Mouse (Mus musculus): Measurements from ENCODE around the gene Guk1.

Gene Guk1

DNA sequence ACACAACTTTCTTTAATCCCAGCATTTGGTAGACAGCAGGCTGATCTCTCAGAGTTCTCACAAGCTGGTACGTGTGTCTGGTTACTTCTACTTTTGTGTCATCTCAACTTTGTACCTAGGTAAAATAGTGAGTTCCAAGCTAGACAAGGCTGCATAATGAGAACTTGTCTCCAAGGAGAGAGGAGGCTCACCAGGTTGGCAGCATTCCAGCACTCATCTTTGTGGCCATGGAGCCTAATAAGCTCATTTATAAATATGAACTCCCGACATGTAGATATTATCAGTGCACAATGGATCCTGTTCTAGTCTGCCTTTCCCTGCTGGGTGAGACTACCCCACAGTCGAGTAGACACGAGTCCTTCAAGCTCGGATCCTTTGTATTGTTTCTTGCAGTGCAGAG is 17.6 kb upstream of the Guk1 start:
- no peak for DNase-seq

DNA sequence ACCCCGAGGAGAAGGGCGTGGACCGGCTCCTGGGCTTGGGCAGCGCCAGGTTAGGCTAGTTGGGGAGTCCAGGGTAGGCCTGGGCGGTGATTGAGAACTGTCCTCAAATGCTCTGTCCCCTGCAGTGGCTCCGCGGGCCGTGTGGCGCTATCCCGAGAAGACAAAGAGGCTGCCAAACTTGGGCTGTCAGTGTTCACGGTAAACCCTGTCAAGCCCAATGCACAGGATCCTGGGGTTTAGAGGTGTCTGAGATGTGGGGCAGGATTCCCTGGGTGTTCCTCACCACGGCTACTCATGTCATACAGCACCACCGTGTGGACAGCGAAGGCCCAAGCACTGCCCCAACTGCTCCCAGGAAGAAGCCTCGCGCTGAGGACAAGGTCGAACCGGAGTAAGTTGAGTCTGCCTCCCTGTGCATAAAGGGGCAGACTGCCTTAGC is 17.0 kb upstream of the Guk1 start:
- peak; percentile 52 for DNase-seq

DNA sequence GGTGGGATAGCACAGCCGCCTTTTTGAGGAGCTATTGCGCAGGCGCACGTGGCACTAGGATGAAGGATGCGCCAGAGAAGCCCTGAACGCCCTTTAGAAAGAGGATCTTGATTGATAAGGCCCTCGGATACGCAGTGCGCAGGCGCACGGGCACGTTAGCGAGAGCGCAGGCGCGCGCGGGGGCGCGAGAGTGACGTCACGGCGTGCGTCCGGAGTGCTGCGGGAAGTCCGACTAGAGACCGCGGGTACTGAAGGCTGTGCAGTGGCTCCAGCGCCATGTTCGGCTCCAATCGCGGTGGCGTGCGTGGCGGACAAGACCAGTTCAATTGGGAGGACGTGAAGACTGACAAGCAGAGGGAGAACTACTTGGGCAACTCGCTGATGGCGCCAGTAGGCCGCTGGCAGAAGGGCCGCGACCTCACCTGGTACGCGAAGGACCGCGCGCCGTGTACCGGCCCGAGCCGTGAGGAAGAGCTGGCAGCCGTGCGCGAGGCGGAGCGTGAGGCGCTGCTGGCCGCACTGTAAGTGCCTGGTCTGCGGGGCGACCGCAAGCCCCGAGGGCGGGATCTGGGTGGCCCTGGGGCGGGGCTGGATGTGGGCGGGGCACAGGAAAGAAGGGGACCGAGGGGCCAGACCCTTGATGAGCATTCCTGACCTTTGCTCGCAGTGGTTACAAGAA is 16.3 kb upstream of the Guk1 start, which contains the start of gene 2310033P09Rik:
Gene 2310033P09Rik (plus strand): TSS at position 169 of the 679 bp plus-strand sequence.
- DNase-seq, result peak; percentile 96

DNA sequence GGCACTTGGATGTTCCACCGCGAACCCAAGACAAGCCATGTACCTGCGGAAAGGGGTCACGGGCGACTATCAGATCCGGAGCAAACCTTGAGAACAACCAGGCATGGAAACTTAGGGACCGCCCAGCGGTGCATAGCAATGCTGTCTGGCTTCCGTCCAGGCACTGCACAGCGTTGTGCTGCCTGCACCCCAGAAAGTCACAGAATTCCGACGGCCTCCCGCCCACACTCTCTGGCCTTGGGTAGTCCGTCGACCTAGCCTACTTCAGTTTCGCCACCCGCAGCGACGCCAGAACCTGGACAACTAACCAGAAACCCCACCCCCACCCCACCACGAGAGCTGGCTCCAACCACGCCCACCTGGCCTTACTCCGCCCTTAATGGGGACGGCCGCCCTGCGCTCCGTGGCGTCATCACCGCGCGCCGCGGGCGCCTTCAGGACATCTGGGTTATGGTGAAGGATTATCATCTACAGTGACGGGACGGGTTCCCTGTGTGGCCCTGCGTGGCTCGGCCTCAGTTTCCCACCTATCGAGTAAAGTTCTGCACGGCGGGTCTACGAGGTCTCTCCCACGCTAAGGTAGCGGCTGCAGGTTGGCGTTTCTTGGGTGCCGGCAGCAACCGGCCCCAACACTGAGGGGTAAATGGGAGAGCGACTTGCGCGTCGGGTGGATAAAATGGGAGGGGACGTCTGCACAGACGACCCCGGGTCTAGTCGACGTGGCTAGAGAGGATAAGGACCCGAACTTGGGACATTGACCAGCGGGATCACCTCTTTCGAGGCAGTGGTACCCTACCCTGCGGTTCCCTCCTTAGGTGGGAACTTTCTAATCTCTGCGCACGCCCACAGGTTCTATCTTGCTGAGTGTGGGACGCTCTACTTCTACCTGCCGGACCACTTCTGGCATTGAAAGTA is 10.3 kb upstream of the Guk1 start, which contains the start of gene Mrpl55:
Gene Mrpl55 (plus strand): TSS at position 406 of the 915 bp plus-strand sequence.
- peak; percentile 91 for DNase-seq

DNA sequence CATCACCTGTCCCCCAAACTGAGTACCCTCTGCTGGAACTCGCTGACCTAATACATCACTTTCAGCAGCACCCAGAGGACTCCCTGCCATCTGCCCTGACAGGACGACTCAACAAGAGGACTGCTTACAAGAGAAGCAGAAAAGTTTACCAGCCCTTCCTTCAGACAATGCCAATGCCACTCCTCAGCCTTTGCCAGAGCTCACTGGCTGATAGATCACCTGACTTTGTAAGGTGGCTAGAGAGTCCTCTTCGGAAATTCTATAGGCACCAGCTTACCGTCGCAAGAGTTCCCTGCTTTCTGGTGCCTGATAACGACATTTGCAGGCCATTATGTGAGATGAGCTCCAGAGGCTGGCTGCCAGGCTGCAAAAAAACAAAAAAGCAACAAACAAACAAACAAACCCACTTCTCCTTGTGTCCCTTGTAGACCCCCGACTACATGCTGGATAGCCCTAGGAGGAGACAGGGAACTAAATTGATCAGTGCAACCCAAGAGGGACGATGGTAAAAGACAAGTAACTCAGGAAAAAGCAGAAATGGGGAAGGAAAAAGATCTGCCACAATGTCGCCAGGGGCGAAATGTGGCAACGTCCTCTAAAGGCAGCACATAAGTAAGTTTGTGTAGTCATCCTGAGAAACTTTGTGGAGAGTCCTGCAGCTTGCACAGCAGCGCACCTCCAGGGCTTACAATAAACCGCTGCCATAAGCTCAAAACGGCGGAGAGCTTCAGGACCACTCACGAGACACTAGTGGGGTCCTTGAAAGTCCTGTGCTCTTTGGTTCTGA is 9.4 kb upstream of the Guk1 start:
- no peak for DNase-seq

DNA sequence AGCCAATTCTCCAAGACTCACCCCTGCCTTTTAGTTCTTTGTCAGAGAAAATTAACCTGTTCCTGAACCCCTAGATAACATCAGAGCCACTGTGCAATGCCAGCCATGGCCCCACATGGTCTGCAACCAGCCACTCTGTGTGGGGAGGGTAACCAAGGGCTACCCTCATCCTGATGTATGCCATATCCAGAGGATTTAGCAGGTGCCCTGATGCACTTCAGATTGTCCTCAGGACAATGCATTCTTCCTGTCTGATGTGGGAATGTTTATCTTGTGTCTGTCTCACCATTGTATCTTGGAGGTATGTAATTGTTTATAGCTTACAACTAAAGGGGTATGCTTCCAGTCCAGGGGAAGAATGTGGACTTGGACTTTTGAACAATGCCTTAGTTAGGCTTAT is 4.2 kb upstream of the Guk1 start:
- no peak for DNase-seq

DNA sequence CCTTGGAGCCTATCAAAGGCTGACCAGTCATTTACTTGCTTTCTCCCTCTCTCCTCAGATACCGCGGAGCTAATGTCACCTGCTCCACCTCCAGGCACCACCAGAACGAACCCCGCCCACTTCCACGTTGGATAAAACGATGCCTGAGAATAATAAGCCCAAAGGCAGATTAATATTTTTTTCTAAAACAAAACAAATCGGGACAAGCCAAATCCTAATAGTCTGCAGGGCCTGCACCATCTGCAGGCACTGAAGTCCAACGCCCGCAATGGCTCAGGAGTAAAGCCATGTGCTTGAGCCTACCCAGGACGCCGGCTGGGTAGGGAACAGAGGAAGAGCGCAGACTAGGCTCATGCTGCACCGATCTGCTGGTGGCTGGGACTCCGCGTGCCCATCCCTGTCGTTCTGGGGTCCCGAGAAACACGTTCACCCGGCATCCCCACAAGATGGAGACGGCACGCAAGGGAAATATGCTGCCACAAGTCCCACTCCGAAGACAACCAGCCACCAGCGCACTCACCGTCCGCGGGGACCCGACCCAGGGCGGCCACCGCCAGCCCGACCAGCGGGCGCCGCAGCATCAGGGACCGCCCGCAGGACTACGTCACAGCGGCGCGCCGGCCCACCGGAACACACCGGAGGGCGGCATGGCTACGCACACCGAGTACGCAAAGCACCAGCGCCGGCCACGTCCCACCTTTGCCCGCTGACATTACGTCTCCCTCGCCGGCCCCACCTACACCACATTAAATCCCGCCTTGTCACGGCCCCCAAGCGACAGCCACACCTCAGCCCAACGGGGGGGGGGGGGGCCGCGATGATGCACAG is 567 bp downstream of the Guk1 start:
- peak; percentile 95 for DNase-seq

DNA sequence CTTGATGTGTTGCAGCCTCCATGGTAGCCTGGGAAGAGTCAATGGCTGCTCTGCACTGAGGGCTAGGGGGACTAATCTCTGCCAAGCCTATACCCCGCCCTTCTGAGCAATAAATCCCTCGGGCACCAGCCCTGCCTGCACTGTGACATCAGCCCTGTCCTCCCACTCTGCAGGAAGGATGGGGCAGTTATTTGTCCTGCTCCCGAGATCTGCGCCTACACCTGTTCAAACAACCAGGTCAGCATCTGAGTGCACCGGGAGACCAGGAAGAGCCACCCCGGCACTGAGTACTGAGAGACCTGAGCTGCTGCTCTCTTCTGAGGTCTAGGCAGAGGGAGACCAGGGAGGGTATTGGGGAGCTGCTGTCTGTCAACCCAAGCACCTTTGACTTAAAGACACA is 4.3 kb downstream of the Guk1 start:
- DNase-seq, result no peak

DNA sequence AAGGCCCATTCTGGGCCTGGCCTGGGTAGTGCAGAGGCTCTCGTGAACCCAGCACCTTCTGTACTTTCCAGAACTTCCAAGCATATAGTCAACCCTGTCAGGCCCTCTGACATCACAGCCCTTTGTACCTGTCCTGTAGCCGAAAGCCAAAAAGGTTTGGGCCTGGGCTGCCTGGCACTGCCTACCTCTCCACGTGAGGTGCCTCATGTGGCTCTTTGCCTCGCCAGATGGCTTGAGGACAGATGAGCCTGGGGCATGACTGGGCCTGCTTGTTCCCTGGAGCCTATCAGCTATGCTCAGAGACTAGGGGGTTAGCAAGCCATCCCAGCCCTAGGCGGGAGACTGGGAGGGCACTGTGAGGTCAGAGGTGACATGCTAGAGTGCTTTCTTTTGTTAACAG is 6.5 kb downstream of the Guk1 start:
- DNase-seq, result no peak

DNA sequence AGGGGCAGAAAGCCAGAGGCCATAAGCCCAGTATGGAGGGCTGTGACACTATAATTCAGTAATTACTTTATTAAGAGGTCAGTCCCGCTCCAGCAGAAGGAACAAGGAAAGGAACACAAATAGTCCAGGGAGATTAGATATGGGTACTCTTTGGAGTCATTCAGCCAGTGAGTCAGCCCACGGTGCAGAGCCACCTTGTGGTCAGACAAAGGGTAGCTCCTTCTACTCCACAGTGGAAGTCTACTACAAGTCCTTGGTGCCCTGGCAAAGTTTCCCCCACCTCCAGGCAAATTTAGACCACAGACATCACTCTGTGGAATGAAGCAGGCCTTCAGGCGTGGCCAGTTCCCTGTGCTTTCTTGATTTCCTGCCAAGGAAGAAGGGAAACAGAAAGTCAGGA is 8.2 kb downstream of the Guk1 start:
- DNase-seq, result peak; percentile 31

DNA sequence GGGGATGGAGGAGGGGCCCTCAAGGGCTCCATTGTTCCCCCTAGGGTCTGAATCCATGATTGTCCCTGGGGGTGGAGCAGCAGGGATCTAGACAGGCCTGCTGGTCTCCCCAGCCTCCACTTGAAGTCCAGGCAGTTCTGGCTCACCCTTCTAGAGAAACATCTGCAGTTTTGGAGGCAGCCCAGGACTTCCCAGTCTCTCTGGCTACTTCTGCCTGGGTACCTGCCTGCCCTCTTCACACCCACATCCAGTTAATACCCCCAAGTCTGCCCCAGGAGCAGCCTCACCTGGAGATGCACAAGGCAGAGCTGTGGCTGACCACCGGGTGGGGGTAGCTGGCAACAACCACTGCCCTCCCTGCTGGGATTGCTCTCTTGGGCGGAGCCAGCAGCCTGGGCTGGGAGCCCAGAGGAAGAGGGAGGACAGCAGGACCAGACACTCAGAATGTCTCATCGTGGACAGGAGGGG is 9.1 kb downstream of the Guk1 start, which contains the start of gene Gjc2:
Gene Gjc2 (minus strand): TSS at position 350 of the 468 bp plus-strand sequence.
- no peak for DNase-seq

DNA sequence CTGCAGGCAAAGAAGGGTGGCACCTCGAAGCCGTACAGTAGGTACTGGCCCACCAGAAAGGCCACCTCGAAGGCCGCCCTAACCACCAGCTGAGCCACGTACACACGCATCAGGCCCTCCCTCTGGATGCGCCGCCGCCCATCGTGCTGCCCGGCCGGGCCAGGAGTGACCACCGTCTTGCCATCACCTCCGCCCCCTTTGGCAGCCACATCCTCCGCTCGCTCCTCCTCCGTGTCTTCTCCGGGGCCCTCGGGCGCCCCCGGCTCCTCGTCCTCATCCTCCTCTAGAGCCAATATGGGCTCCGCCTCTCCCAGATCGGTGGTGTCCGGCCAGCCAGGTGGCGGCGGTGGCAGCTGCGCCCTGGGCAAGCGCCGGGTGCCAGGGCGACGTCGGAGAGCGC is 15.1 kb downstream of the Guk1 start:
- DNase-seq, result no peak

DNA sequence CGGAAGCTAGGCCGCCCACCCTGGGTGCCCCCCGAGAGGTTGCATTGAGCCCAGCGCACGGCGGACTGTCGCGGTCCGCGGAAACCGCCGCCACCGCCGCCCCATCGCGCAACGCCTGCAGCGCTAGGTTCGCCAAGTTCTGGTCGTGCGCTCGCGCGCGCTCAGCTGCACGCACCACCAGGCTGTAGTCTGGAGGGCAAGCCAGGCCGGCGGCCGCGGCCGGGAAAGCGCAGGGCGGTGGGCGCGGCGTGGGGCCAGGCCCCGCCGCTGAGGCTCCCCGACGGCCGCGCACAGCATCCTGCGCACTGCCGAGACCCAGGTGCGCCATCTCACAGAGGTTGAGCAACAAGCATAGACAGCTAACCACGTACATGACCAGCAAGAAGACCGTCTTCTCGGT is 15.5 kb downstream of the Guk1 start:
- no peak for DNase-seq

DNA sequence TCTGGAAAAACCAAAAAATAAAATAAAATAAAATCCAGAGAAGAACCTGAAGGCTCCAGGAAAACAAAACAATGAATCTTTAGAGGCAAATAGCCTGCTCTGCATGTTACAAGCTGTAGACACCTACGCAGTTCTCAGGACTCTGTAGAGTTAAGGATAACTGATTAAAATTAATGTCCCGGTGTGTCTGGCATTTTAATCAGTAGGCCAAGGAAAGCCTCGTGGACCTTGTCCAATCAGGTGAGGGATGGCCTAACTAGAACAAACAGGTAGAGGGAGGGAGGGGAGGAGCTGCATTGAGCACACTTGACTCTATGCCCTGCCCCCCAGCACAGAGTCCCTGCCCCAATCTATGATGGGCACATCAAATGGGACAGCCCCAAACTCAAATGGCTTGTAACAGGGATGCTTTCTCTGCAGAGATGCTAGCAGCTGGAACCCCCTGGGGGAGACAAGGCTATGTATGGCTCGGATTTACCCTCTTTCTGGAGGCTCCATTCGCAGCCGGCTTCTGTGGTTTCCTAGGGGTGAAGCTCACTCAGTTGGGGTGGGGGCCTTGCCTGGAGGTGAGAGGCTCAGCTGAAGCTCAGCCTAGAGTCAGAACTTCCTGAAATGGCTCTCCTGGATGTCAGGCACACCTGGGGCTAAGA is 17.7 kb downstream of the Guk1 start:
- no peak for DNase-seq

DNA sequence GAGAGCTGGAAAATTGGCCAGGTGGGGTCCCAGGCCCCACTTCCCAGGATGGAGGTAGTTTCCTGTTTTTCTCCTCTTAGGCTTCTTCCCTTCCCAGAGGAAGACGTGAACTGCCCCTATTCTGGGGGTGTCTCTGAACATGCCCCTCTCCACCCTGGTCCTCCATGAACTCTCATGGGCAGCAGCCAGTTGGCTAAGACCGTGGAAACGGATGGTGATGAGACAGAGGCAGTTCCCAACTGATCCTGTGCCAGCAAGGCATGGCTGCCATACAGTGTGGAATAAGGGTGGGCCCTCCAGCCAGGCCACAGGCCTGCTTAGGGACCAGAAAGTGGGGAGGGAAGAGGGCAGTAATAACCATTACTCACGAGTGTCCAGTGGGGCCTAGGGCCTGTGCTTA is 21.5 kb downstream of the Guk1 start:
- no peak for DNase-seq

DNA sequence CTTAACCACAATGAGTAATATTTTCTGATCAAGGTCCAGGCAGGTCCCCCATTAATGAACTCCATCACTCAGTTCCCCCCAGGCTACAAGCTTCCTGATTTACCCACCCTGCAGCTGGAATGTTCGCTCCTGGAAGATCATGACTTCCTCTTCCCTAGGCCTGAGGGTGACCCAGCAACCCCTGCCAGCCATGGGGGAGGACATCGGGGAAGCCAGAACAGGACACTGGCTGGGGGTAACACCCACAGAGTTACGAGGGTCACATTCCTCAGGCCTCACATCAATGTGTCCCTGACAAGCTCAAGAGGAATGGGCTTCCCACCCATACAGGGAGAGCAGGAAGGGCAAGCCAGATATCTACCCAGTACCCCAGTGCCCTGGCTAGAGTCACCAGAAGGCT is 22.2 kb downstream of the Guk1 start:
- no peak for DNase-seq

DNA sequence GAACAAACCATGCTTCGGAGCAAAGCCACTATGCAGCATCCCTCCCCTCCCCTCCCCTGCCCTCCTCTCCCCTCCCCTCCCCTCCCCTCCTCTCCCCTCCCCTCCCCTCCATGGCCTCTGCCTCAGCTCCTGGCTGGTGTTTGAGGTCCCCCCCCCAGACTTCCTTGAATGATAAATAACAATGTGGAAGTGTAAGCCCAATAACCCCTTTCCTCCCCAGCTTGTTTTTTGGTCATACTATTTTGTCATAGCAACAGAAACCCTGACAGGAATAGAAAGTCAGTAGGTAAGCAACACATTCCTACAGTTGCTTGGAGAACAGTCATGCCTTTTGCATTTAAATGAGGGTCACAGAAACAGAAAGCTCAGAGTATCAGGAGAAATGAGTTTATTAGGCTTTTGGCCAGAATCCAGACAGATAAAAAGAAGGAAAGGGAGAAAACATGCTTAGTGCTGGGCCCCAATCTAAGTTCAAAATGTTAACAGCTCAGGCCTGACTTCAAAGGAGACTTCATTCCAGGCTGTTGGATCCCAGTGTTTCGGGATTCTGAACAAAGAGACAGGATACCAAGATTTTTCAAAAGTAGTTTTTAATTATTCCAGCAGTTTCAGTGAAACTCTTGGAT is 26.3 kb downstream of the Guk1 start:
- DNase-seq, result no peak

DNA sequence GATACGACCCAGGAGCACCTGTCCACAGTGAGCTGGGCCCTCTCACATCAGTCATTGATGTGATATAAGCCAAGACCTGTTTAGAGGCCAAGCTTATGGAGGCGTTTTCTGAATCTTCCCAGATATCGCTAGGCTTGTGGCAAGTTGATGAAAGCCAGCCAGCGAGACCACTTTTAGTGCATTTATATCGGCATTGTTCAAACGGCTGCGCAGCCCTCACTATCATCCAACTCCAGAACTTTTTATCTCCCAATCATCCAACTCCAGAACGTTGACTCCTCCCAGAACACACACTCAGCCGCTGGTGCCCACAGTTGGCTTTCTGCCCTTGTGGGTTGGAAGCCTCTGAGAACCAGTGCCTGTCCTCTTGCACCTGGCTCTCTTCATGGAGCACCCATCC is 27.6 kb downstream of the Guk1 start:
- DNase-seq, result no peak

DNA sequence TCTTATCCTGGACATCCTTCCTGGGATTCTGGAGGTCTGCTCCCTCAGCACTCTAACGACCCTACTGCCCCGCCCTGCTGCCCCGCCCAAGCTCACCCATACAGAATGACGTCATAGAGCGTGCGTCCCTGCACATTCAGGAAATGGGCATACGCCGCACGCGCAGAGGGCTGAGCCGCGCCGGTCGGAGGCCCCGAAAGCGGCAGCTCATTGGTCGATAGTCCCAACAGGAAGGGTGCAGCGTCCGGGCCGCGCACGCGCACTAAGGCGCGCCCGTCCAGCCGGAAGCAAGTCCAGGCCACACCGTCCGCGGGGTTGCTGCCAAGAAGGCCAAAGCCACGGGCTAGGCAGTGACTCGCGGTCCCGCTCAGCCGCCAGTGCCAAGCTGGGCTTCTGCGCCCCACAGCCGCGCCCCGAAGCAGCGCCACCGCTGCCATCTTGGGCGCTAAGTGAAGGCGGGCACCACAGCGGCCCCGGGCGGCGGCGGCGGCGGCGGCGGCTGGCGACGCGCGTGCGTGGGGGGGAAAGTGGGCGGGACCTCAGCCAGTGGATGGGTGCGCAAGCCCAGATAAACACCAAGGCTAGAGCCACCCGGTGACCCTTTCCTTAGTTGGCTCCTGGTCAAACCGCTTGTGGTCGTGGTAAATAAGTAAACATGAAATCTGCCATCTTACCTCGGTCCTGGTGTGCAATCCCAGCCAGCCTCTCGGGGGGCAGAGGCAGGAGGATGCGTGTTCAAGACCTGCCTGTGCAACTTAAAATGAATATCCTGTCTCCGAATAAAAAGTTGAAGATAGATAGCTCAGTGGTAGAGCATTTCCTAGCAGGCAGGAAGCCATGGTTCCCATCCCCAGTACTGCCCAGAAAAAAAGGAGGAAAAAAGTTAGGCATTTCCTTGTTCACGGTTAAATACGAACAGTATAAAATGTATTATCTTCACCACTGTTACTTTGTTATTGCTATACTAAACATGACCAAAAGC is 28.5 kb downstream of the Guk1 start, which contains the start of gene Iba57:
Gene Iba57 (minus strand): TSS at position 485 of the 982 bp plus-strand sequence.
- peak; percentile 98 for DNase-seq

All from right cerebral cortex, postnatal 25 days (tissue).